Mouse (Mus musculus) megakaryocyte, embryonic 14.5 days (primary cell): ENCODE data around the gene Tdrd7.

Experiments used
- FLI1 ChIP-seq: IDR thresholded peaks from 2 replicates; pipeline ENCODE4 v1.6.1; 2012; ENCODE audit warnings: low read length, inconsistent platforms, mixed read lengths
- GATA1 ChIP-seq: IDR thresholded peaks from 3 replicates; pipeline ENCODE4 v1.6.1; 2012; ENCODE audit warnings: mixed read lengths, low read length, inconsistent platforms, borderline replicate concordance

DNA sequence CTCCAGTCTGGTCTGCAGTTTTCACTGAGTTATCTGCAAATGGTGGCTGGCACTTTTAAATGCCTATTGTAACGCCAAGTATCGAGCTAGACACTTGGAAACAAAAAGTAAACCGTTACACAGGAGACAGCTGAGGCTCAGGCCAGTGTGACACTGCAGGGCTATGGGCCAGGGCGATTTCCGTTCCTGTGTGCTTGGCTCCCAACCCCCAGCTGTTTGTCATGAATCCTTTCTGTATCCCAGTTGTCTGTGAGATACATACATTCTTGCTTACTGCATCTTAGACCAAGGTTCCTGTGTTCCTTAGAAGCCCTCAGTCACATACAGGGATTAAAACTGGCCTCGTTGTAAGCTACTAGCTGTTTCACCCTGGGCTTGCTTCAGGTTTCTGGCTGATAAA lies 63.1 kb downstream of the Tdrd7 start:
- no peak for TF ChIP-seq GATA1
- no peak for TF ChIP-seq FLI1
